Mouse (Mus musculus): ENCODE measurements around the gene Polrmt. TPM values are rescaled to one million over a fixed set of nuclear protein-coding genes. Genes with fewer than 3 reads are reported as not detected.
A peak's percentile ranks its signal among the peaks of the same experiment; 100 is the strongest.

Gene Polrmt
- polyA plus RNA-seq, 1 experiment from 2014 or later, result 63.8 TPM

GRCm38 (mm10) chr10:79746774-79747151 is 382 bp upstream of the Polrmt start:
- Histone ChIP-seq H3K27ac (ENCODE audit: low read length) (no peak overlapping the region), H3K9me3 (ENCODE audit: low read length) (no peaks in the 10 kb centered on the region), H3K4me3 (ENCODE audit: low read length) (peak overlapping the region; percentile 29), H3K36me3 (ENCODE audit: insufficient read depth, low read length) (peaks cover 25% of the 10 kb centered on the region), H3K27me3 (ENCODE audit: insufficient read depth, low read length) (no peaks in the 10 kb centered on the region), H3K4me2 (replicated peaks; ENCODE audit: low read depth, low read length) (peak overlapping the region; percentile 59), H3K4me1 (ENCODE audit: insufficient read depth, low read length) (peaks cover 11% of the 10 kb centered on the region), H3K9ac (replicated peaks; ENCODE audit: low read length) (peak overlapping the region; percentile 57)
- peak; percentile 69 for ATAC-seq (ENCODE audit: low FRiP score, low TSS enrichment)
- WGBS, result 23% methylated on average over 6 of the region's 6 CpGs

- 84% methylated on average over 3 of the region's 3 CpGs for WGBS
- peaks cover 5% of the 10 kb centered on the region; the same call in 1 of the 2 replicates for H3K9me3 ChIP-seq (ENCODE audit: low read length)
- no peak overlapping the region for H3K27ac ChIP-seq (ENCODE audit: low read length)
Observed at GRCm38 (mm10) chr10:79745411-79745810, 970 bp downstream of the Polrmt start.

GRCm38 (mm10) chr10:79743650-79744365 is 2.6 kb downstream of the Polrmt start:
- H3K27ac ChIP-seq (ENCODE audit: low read length), result no peak overlapping the region
- WGBS, result 95% methylated on average over 15 of the region's 15 CpGs
- H3K9me3 ChIP-seq (ENCODE audit: low read length), result peaks cover 21% of the 10 kb centered on the region
- H3K4me1 ChIP-seq (ENCODE audit: insufficient read depth, low read length), result peaks cover 11% of the 10 kb centered on the region
- no peak overlapping the region for H3K9ac ChIP-seq (replicated peaks; ENCODE audit: low read length)
- peaks cover 54% of the 10 kb centered on the region for H3K36me3 ChIP-seq (ENCODE audit: insufficient read depth, low read length)
- H3K4me2 ChIP-seq (replicated peaks; ENCODE audit: low read depth, low read length), result no peak overlapping the region
- H3K4me3 ChIP-seq (ENCODE audit: low read length), result no peak overlapping the region
- no peaks in the 10 kb centered on the region for H3K27me3 ChIP-seq (ENCODE audit: insufficient read depth, low read length)
- ATAC-seq (ENCODE audit: low FRiP score, low TSS enrichment), result no peak

More at GRCm38 (mm10) chr10:79745411-79745810, 970 bp downstream of the Polrmt start:
- Histone ChIP-seq H3K4me2 (replicated peaks; ENCODE audit: low read depth, low read length) (peak overlapping the region; percentile 59), H3K36me3 (ENCODE audit: insufficient read depth, low read length) (peaks cover 38% of the 10 kb centered on the region), H3K27me3 (ENCODE audit: insufficient read depth, low read length) (no peaks in the 10 kb centered on the region), H3K9ac (replicated peaks; ENCODE audit: low read length) (peak overlapping the region; percentile 5; the same call in 1 of the 2 replicates), H3K4me1 (ENCODE audit: insufficient read depth, low read length) (peaks cover 11% of the 10 kb centered on the region), H3K4me3 (ENCODE audit: low read length) (peak overlapping the region; percentile 78)
- ATAC-seq (ENCODE audit: low FRiP score, low TSS enrichment), result no peak

- Histone ChIP-seq H3K4me1 (ENCODE audit: insufficient read depth, low read length) (peaks cover 11% of the 10 kb centered on the region), H3K4me2 (replicated peaks; ENCODE audit: low read depth, low read length) (no peak overlapping the region), H3K27me3 (ENCODE audit: insufficient read depth, low read length) (no peaks in the 10 kb centered on the region), H3K36me3 (ENCODE audit: insufficient read depth, low read length) (peaks cover 61% of the 10 kb centered on the region), H3K9me3 (ENCODE audit: low read length) (peaks cover 27% of the 10 kb centered on the region), H3K9ac (replicated peaks; ENCODE audit: low read length) (no peak overlapping the region), H3K27ac (ENCODE audit: low read length) (no peak overlapping the region), H3K4me3 (ENCODE audit: low read length) (no peak overlapping the region)
- no peak for ATAC-seq (ENCODE audit: low FRiP score, low TSS enrichment)
- WGBS, result 91% methylated on average over 11 of the region's 11 CpGs
Observed at GRCm38 (mm10) chr10:79743161-79743560, 3.2 kb downstream of the Polrmt start.

DNA sequence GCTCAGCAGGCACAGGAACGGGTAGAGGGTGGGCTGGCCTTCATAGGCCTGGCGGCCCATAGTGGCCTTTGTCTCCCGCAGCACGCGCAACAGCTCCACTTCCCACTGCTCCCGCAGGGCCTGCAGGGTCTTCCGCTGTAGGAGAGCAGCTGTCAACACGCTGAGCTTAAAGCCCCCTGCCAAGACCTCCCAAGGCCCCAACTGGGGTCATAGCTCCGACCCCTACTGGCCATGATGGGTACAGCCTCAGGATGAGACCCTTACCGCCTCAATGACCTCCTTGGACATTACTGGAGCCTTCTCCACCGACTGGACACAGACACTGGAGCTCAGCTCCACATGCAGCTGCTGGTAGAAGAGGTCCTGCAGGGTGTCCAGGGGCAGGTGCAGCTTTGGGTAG is 5.5 kb downstream of the Polrmt start:
- H3K27me3 ChIP-seq (ENCODE audit: insufficient read depth, low read length), result no peaks in the 10 kb centered on the region; the same call in 1 of the 2 replicates
- peaks cover 7% of the 10 kb centered on the region for H3K4me1 ChIP-seq (ENCODE audit: insufficient read depth, low read length)
- H3K9me3 ChIP-seq (ENCODE audit: low read length), result peaks cover 50% of the 10 kb centered on the region
- peaks cover 84% of the 10 kb centered on the region for H3K36me3 ChIP-seq (ENCODE audit: insufficient read depth, low read length)
- WGBS, result 76% methylated on average over 11 of the region's 11 CpGs
- no peak for ATAC-seq (ENCODE audit: low FRiP score, low TSS enrichment)
- no peak overlapping the region for H3K4me3 ChIP-seq (ENCODE audit: low read length)
- H3K9ac ChIP-seq (replicated peaks; ENCODE audit: low read length), result no peak overlapping the region
- no peak overlapping the region for H3K4me2 ChIP-seq (replicated peaks; ENCODE audit: low read depth, low read length)
- H3K27ac ChIP-seq (ENCODE audit: low read length), result no peak overlapping the region

DNA sequence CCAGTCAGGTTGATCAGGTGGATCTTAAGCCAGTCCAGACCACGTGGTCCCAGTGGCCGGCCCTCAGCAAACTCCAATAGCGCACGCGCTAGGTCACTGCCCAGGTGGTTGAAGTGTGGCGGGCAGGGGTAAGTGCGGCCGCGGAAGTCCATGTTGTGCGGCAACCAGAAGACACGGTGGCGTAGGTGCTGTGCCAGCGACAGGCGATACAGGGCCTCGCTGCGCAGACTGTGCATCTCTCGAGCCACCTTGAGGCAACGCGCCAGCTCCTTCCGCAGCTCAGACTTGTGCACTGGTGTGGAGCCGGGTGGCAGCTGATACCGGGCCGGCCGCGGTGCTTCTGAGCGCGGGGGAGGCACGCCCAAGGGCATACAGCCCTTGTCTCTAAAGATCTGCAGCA is 7.1 kb downstream of the Polrmt start:
- 97% methylated on average over 28 of the region's 28 CpGs for WGBS
- Histone ChIP-seq H3K27me3 (ENCODE audit: insufficient read depth, low read length) (no peaks in the 10 kb centered on the region; the same call in 1 of the 2 replicates), H3K9ac (replicated peaks; ENCODE audit: low read length) (no peak overlapping the region), H3K4me3 (ENCODE audit: low read length) (no peak overlapping the region), H3K4me2 (replicated peaks; ENCODE audit: low read depth, low read length) (no peak overlapping the region), H3K4me1 (ENCODE audit: insufficient read depth, low read length) (0 out of 2 replicates have a peak, but pooled peaks cover 5% of the 10 kb centered on the region), H3K9me3 (ENCODE audit: low read length) (peaks cover 59% of the 10 kb centered on the region), H3K36me3 (ENCODE audit: insufficient read depth, low read length) (peaks cover 97% of the 10 kb centered on the region), H3K27ac (ENCODE audit: low read length) (no peak overlapping the region)
- no peak for ATAC-seq (ENCODE audit: low FRiP score, low TSS enrichment)

DNA sequence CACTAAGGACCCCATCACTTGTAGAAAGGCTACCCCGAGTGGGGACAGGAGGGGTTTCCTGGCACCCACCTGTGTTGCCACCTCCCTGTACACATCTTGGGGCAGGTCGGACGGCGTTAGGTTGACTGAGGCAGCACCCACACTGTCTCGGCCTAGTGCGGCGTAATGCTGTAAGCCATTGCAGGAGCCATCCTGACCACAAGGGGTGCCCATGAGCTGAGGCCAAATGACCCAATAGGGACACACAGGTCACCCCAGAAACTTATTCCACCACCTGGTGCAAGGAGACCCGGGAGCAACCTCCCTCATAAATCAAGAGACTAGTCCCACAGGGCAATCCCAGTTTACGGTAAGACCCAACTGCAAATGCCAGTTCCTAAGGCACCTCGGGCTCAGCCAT is 8.1 kb downstream of the Polrmt start:
- H3K9me3 ChIP-seq (ENCODE audit: low read length), result peaks cover 59% of the 10 kb centered on the region
- H3K27me3 ChIP-seq (ENCODE audit: insufficient read depth, low read length), result no peaks in the 10 kb centered on the region; the same call in 1 of the 2 replicates
- H3K4me1 ChIP-seq (ENCODE audit: insufficient read depth, low read length), result 0 out of 2 replicates have a peak, but pooled peaks cover 5% of the 10 kb centered on the region
- H3K36me3 ChIP-seq (ENCODE audit: insufficient read depth, low read length), result peaks cover 98% of the 10 kb centered on the region
- 91% methylated on average over 10 of the region's 10 CpGs for WGBS
- no peak overlapping the region for H3K4me2 ChIP-seq (replicated peaks; ENCODE audit: low read depth, low read length)
- no peak overlapping the region for H3K27ac ChIP-seq (ENCODE audit: low read length)
- H3K9ac ChIP-seq (replicated peaks; ENCODE audit: low read length), result no peak overlapping the region
- no peak for ATAC-seq (ENCODE audit: low FRiP score, low TSS enrichment)
- no peak overlapping the region for H3K4me3 ChIP-seq (ENCODE audit: low read length)

- peaks cover 90% of the 10 kb centered on the region for H3K36me3 ChIP-seq (ENCODE audit: insufficient read depth, low read length)
- no peaks in the 10 kb centered on the region; the same call in 1 of the 2 replicates for H3K27me3 ChIP-seq (ENCODE audit: insufficient read depth, low read length)
- no peak overlapping the region for H3K9ac ChIP-seq (replicated peaks; ENCODE audit: low read length)
- H3K9me3 ChIP-seq (ENCODE audit: low read length), result peaks cover 63% of the 10 kb centered on the region
- no peak overlapping the region for H3K4me2 ChIP-seq (replicated peaks; ENCODE audit: low read depth, low read length)
- H3K4me1 ChIP-seq (ENCODE audit: insufficient read depth, low read length), result 0 out of 2 replicates have a peak, but pooled peaks cover 5% of the 10 kb centered on the region
- H3K4me3 ChIP-seq (ENCODE audit: low read length), result no peak overlapping the region
- ATAC-seq (ENCODE audit: low FRiP score, low TSS enrichment), result no peak
- H3K27ac ChIP-seq (ENCODE audit: low read length), result no peak overlapping the region
- WGBS, result 81% methylated on average over 14 of the region's 14 CpGs
Observed at GRCm38 (mm10) chr10:79736706-79737105, 9.7 kb downstream of the Polrmt start.

GRCm38 (mm10) chr10:79735361-79735760 is 11.0 kb downstream of the Polrmt start:
- 28% methylated on average over 35 of the region's 52 CpGs for WGBS
- 0 out of 2 replicates have a peak, but pooled peaks cover 5% of the 10 kb centered on the region for H3K4me1 ChIP-seq (ENCODE audit: insufficient read depth, low read length)
- H3K27me3 ChIP-seq (ENCODE audit: insufficient read depth, low read length), result no peaks in the 10 kb centered on the region; the same call in 1 of the 2 replicates
- peak overlapping the region; percentile 18; the same call in 1 of the 2 replicates for H3K4me3 ChIP-seq (ENCODE audit: low read length)
- H3K4me2 ChIP-seq (replicated peaks; ENCODE audit: low read depth, low read length), result peak overlapping the region; percentile 46
- ATAC-seq (ENCODE audit: low FRiP score, low TSS enrichment), result no peak
- H3K36me3 ChIP-seq (ENCODE audit: insufficient read depth, low read length), result peaks cover 77% of the 10 kb centered on the region
- 0 out of 2 replicates have a peak overlapping the region, but pooled peaks have one; percentile 22 for H3K9ac ChIP-seq (replicated peaks; ENCODE audit: low read length)
- peaks cover 58% of the 10 kb centered on the region for H3K9me3 ChIP-seq (ENCODE audit: low read length)
- H3K27ac ChIP-seq (ENCODE audit: low read length), result no peak overlapping the region

DNA sequence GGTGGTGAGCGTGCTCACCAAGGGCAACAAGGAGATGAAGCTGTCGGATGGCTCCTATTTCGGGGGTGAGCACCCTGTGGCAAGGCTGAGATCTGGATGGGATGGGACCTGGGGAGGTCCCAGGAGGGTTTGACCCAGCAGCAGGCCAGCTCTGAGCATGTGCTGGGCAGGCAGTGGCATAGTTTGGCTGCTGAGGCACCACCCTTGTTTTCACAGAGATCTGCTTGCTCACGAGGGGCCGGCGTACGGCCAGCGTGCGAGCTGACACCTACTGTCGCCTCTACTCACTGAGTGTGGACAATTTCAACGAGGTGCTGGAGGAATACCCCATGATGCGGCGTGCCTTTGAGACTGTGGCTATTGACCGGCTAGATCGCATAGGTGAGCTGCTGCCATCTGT is 12.5 kb downstream of the Polrmt start:
- WGBS, result 92% methylated on average over 15 of the region's 15 CpGs
- no peak overlapping the region for H3K9ac ChIP-seq (replicated peaks; ENCODE audit: low read length)
- ATAC-seq (ENCODE audit: low FRiP score, low TSS enrichment), result no peak
- H3K27ac ChIP-seq (ENCODE audit: low read length), result no peak overlapping the region
- 0 out of 2 replicates have a peak, but pooled peaks cover 5% of the 10 kb centered on the region for H3K4me1 ChIP-seq (ENCODE audit: insufficient read depth, low read length)
- H3K9me3 ChIP-seq (ENCODE audit: low read length), result peaks cover 43% of the 10 kb centered on the region
- no peak overlapping the region for H3K4me2 ChIP-seq (replicated peaks; ENCODE audit: low read depth, low read length)
- no peaks in the 10 kb centered on the region; the same call in 1 of the 2 replicates for H3K27me3 ChIP-seq (ENCODE audit: insufficient read depth, low read length)
- H3K4me3 ChIP-seq (ENCODE audit: low read length), result no peak overlapping the region
- peaks cover 62% of the 10 kb centered on the region for H3K36me3 ChIP-seq (ENCODE audit: insufficient read depth, low read length)

All from kidney, embryonic 16.5 days (tissue).